Mouse (Mus musculus) retina, embryonic 14.5 days (tissue): ENCODE measurements around the gene Kif9.

Experiments
- DNase-seq: peaks from one replicate; pipeline ENCODE4 v3.0.0-alpha.2; 2015; ENCODE audit warnings: low spot score

The Kif9 gene

DNA sequence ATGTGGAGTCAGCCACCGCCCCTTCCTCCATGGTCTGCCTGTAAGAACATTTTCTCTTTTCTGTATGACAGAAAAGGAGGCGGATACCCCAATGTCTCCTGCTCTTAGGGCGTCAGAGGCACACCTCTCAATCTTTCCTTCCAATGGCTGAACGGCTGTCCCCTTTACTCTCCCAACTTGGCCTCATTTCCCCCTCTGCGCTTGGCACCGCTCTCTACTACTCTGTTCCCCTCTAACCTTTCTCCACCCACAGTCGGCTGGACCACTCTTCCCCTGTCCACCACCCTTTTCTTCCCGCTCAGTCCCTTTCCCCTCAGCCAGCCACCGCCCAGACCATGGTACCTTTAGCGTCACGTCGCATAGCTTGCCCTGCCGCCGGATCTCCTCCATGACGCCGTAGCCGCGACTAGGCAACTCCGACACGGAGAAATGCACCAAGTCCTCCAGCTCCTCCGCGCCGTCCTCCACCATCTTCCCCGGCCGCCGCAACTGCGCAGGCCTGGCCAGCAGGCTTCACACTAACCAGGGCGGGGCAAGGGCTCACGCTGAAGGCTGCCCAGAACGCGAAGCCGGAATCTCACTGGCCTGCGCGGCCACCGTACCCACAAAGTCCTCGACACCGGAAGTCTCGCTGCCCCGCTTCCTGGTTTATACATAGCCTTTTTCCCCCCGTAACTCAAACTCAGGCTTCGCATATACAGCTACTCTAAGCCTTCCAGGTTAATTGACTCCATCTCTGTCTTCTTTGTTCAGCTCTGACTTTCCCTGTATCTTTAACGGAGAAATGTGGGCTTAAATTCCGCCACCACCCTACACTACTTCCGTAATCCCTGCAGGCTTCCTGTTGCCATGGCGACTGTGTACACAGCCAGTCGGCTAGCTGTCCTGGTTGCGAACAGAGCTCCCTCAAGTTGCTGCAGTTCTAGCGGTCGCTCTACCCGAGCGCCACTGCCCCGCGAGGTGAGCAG is at the start of gene Kif9, which contains the start of gene Klhl18:
Gene Kif9 (plus strand): TSS at position 835 of the 968 bp plus-strand sequence.
Gene Klhl18 (minus strand): TSS at position 571 of the 968 bp plus-strand sequence.
- peak; percentile 97 for DNase-seq

- DNase-seq, result no peak
Measured at GRCm38 (mm10) chr9:110431241-110431640, 45.5 kb upstream of the Kif9 start.

DNA sequence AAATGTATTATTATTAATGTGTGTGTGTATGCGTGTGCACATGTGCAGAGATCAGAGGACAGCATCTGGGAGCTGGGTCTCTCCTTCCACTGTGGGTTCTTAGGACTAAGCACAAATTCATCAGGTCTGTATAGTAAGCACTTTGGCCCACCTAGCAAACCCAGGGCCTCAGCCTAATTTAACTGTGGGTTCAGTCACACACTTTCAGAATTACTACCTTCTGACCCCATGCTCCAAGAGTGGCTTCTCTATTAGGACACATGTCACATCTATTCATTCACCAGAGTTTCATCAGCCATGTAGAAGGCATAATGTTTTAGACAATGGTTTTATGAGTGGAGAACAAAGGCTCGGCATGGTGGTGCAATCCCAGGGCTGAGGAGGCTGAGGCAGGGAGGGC is 43.7 kb upstream of the Kif9 start:
- DNase-seq, result no peak

GRCm38 (mm10) chr9:110436041-110436440 is 40.7 kb upstream of the Kif9 start:
- no peak for DNase-seq

DNA sequence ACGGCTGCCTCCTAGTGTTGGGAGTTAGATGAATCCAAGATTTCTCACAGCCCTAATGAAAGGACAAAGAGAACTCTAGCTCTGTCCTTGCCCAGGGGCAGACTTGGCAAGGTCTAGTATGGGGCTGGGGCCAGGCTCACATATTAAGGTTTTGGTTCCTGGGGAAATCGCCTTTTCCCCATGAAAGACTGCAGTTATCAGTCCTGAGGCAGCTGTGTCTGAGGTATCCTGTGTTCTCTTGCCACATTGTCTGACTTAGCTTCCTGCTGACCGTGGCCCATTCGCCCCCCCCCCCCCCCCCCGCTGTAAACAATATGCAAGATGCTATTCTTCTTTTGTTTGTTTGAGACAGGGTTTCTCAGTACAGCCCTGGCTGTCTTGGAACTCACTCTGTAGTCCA is 36.7 kb upstream of the Kif9 start:
- no peak for DNase-seq

DNA sequence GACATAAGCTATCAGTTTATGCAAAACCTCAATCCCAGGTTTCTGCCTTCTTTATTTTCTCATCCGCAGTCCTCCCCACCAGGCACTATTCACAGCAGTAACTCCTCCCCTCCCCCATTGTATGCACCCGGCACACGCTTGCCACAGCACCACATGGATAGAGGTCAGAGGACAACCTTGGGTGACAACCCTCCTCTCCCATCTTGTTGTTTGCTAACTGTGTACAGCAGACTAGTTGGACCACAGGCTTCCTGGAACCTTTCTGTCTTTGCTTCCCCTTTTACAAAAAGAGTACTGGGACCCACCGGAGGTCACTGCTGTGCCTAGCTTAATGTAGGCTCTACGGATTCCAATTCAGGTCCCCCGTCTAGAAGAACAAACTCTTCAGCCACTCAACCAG is 36.2 kb upstream of the Kif9 start:
- no peak for DNase-seq

DNA sequence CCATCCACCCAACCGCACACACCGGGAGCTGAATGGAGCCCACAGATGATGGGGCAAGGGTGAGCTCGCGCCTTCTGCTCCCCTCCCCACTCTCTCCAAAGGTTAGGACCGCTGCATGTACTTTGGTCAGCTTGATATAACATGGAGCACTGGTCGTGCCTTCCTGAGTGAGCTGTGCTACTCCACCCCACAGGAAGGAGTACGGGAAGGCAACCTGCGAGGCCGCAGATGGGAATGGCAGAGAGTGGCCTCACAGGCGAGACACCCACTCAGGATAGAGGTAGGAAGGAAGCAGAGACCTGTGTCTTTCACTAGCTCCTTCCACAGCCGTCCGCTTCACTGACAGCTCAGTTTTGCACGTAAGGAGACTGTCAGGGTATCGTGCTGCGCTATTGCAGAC is 28.4 kb upstream of the Kif9 start:
- DNase-seq, result no peak

GRCm38 (mm10) chr9:110448857-110449617 is 27.7 kb upstream of the Kif9 start:
- peak; percentile 96 for DNase-seq

DNA sequence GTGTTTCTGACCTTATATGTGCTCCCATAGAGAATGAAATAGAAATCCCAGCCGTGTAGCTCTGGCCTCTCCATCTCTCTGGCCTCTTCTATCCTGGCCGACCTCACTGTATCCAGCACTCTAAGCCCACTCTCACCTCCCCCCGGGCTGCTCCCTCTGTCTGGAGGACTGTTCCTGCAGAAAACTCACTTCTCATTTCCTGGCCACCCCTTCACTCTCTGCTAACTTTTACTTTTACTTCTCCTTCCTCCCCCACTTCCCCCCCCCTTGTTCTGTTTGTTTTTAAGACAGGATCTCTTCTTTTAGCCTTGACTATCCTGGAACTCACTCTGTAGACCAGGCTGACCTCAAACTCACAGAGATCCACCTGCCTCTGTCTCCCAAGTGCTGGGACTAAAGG is 24.2 kb upstream of the Kif9 start:
- DNase-seq, result no peak

GRCm38 (mm10) chr9:110457926-110458325 is 18.8 kb upstream of the Kif9 start:
- DNase-seq, result no peak

DNA sequence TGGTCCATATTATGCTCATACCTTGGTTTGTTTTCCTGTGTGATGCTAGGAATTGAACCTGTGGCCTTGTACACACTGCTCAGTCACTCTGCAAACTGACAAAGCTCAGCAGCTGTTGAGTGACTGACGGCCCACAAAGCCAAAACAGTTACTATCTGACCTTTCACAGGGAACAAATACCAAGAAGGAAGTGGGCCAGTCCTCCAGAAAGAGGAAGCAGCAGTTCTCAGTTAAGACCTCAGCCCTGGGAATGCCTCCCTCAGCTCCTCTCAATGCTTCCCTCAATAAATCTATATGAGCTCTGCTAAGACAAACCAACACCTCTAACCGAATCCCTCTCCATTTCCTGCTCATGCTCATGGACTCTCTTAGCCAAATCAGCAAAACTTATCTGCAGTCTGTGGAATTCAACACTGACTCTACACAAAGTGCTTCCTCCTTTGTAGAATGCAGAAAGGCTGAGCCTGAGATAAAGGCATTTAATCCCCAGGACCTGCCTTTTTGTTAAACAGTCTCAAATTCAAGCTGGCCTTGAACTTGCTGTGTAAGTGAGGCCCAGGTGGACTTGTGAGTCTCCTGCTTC is 17.5 kb upstream of the Kif9 start:
- no peak for DNase-seq

DNA sequence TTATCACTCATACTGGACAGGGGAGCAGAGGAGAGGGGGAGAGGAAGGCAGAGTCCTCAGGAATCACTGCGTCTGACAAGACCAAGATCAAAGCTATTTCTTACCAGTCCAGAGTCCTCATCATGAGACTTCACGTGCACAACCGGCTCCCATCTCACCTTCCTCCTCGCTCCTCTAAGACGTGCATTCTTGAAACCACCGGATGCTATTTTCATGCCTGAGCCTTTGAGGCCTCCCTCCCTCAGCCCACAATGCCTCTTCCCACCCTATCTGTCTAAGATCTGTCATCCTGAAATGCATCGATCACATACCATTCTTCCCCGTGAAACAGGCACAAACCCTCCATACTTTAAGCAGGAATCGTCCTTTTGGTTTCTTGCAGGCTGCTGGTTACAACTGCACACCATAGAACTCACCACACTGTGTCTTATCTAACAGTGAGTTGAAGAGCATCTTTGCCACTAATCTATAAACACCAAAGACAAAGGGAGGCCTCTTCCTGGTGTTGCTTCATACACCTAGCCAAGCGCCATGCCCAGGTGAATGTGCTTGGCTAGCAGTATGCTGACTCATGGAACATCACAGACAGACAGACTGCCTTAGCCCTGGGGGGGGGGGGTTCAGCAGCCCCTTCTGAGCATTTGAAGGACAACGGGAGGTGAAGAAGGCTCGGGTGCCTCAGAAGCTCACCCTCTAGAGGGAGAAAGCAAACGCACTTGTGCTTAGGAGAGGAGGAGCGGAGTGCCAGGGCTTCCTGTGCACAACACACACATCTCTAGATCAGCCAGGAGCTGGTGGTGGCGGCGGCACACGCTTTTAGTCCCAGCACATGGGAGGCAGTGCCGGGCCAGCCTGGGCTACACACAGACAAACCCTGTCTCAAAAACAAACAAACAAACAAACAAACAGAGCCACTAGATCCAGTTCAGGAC is 15.6 kb upstream of the Kif9 start:
- DNase-seq, result no peak

DNA sequence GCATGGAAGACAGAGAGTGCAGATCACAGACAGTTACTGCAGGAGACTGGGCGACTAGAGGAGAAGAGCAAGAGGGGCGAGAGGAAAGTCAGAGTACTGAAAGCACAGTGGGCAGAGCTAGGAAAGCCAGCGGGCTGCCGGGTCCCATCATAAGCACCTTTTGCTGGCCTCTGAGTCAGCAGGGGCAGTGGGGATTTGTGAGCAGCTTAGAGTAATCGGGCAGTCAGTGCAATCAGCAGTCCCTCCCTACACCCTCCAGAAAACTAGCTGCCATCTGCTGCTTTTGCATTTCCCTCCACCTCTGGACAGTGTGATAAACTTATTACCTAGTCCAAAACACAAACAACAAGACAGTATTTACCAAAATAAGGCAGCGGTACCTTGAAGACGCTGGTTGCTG is 14.4 kb upstream of the Kif9 start:
- DNase-seq, result peak; percentile 12

- no peak for DNase-seq
Measured at GRCm38 (mm10) chr9:110463983-110464591, 12.7 kb upstream of the Kif9 start.

GRCm38 (mm10) chr9:110465336-110465735 is 11.4 kb upstream of the Kif9 start:
- DNase-seq, result no peak

DNA sequence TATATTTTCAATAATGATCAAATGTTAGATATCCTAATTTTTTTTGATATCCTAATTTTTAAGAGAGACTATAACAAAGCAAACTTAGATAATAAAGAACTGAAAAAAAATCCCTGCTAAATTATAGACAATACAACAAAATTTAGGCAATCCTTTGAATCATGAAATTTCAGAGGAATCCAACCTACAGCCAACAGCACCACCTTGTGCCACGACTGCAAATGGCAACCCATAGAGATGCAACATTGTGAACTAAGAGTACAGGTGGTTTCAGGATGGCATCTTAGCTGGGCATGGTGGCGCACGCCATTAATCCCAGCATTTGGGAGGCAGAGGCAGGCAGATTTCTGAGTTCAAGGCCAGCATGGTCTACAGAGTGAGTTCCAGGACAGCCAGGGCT is 10.6 kb upstream of the Kif9 start:
- DNase-seq, result peak; percentile 7

DNA sequence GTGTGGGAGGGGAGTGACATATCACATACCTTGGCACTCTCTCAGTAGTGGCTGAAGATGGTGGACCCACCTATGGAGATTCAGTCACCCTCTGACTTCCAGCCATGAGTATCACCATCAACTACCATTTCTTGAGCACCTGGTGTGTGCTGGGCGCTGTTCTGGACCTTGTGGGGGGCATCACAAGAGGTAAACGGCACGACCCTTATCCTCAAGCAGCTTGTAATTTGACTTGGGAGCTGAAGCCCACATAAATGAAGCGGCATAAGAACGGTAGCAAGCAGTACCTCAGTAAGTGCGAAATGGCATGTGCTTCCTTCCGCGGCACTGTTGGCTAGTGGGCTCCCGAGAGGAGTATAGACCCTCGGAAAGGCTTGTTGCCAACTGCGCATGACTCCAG is 1.2 kb downstream of the Kif9 start:
- DNase-seq, result no peak

DNA sequence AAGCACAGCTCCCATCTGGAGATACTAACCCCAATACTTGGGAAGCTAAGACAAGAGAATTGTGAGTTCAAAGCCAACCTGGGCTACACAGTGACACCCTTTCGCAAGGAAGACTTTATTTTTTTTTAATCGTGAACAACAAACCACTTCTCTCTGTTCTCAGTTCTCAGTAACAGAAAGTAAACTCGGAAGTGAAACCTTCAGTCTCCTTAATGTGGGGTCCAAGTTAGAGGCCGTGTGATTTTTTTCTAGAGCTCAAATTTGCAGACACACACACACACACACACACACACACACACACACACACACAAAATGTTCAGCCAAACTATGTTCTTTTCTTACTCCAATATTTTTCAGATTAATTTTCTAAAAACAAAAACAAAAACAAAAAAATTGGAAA is 1.9 kb downstream of the Kif9 start:
- DNase-seq, result no peak

DNA sequence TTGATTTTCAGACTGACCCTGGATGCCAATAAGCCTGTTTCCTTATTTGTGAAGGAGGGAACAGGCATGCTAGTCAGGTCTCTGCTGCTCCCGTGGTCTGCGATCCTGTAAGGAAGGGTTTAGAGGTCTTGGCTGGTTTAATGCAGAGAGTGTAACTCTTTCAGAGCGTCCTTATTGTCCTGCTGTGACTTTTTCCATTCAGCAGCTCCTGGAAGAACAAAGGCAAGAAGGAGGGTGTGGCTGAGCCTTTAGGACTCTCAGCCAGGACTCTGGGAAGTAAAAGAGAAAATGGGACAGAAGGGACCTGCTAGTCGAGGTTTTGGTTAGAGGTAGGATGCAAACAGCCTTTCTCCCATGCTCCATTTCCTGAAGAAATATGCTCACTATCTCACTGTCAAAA is 12.1 kb downstream of the Kif9 start:
- no peak for DNase-seq

- DNase-seq, result no peak
Measured at GRCm38 (mm10) chr9:110490913-110491312, 14.2 kb downstream of the Kif9 start.

GRCm38 (mm10) chr9:110525737-110526136 is 49.0 kb downstream of the Kif9 start:
- DNase-seq, result no peak
